Mouse (Mus musculus): ENCODE data around the gene Mbnl2. TPM values are rescaled to one million over a fixed set of nuclear protein-coding genes. Genes with fewer than 3 reads are reported as not detected.
A peak's percentile ranks its signal among the peaks of the same experiment; 100 is the strongest.

Gene Mbnl2
- polyA plus RNA-seq, 1 experiment from 2014 or later, result 62.1 TPM

GRCm38 (mm10) chr14:120309691-120310090 is 34.2 kb downstream of the Mbnl2 start:
- H3K9ac ChIP-seq (ENCODE audit: low read length), result no peak overlapping the region
- H3K36me3 ChIP-seq (ENCODE audit: control insufficient read depth, insufficient read depth, low read length), result no peaks in the 10 kb centered on the region
- no peaks in the 10 kb centered on the region for H3K27me3 ChIP-seq (ENCODE audit: control insufficient read depth, insufficient read depth, low read length)
- no peak overlapping the region for H3K4me2 ChIP-seq (ENCODE audit: low read depth, severe bottlenecking)
- DNase-seq (ENCODE audit: low spot score) (no peak), ATAC-seq (ENCODE audit: insufficient number of reproducible peaks, low FRiP score, low TSS enrichment, low read depth) (no peak)
- peaks cover 13% of the 10 kb centered on the region; the same call in 1 of the 2 replicates for H3K4me1 ChIP-seq (ENCODE audit: control insufficient read depth, insufficient read depth, low read length)
- WGBS, result 86% methylated on average over 6 of the region's 6 CpGs
- no peak overlapping the region for H3K4me3 ChIP-seq (ENCODE audit: low read depth, low read length)
- no peak overlapping the region for H3K27ac ChIP-seq (replicated peaks; ENCODE audit: low read depth, low read length)
- H3K9me3 ChIP-seq (ENCODE audit: control insufficient read depth, low read length), result no peaks in the 10 kb centered on the region

- H3K9me3 ChIP-seq (ENCODE audit: control insufficient read depth, low read length), result no peaks in the 10 kb centered on the region
- no peaks in the 10 kb centered on the region for H3K36me3 ChIP-seq (ENCODE audit: control insufficient read depth, insufficient read depth, low read length)
- no peak overlapping the region for H3K4me3 ChIP-seq (ENCODE audit: low read depth, low read length)
- no peak for DNase-seq (ENCODE audit: low spot score)
- H3K4me1 ChIP-seq (ENCODE audit: control insufficient read depth, insufficient read depth, low read length), result peaks cover 13% of the 10 kb centered on the region; the same call in 1 of the 2 replicates
- H3K27me3 ChIP-seq (ENCODE audit: control insufficient read depth, insufficient read depth, low read length), result no peaks in the 10 kb centered on the region
- H3K27ac ChIP-seq (replicated peaks; ENCODE audit: low read depth, low read length), result no peak overlapping the region
- ATAC-seq (ENCODE audit: insufficient number of reproducible peaks, low FRiP score, low TSS enrichment, low read depth), result no peak
- no peak overlapping the region for H3K9ac ChIP-seq (ENCODE audit: low read length)
- 81% methylated on average over 12 of the region's 12 CpGs for WGBS
- no peak overlapping the region for H3K4me2 ChIP-seq (ENCODE audit: low read depth, severe bottlenecking)
These were observed 36.0 kb downstream of the Mbnl2 start for GRCm38 (mm10) chr14:120311330-120312097.

- peaks cover 13% of the 10 kb centered on the region; the same call in 1 of the 2 replicates for H3K4me1 ChIP-seq (ENCODE audit: control insufficient read depth, insufficient read depth, low read length)
- ATAC-seq (ENCODE audit: insufficient number of reproducible peaks, low FRiP score, low TSS enrichment, low read depth), result peak; percentile 75; the same call in 1 of the 2 replicates
- DNase-seq (ENCODE audit: low spot score), result peak; percentile 56
- no peaks in the 10 kb centered on the region for H3K36me3 ChIP-seq (ENCODE audit: control insufficient read depth, insufficient read depth, low read length)
- no peak overlapping the region for H3K4me2 ChIP-seq (ENCODE audit: low read depth, severe bottlenecking)
- H3K27me3 ChIP-seq (ENCODE audit: control insufficient read depth, insufficient read depth, low read length), result no peaks in the 10 kb centered on the region
- no peak overlapping the region for H3K9ac ChIP-seq (ENCODE audit: low read length)
- no peak overlapping the region for H3K27ac ChIP-seq (replicated peaks; ENCODE audit: low read depth, low read length)
- no peak overlapping the region for H3K4me3 ChIP-seq (ENCODE audit: low read depth, low read length)
- H3K9me3 ChIP-seq (ENCODE audit: control insufficient read depth, low read length), result no peaks in the 10 kb centered on the region
- 68% methylated on average over 12 of the region's 12 CpGs for WGBS
These were observed 37.4 kb downstream of the Mbnl2 start for GRCm38 (mm10) chr14:120312661-120313406.

- Histone ChIP-seq H3K4me3 (ENCODE audit: low read depth, low read length) (no peak overlapping the region), H3K4me2 (ENCODE audit: low read depth, severe bottlenecking) (no peak overlapping the region), H3K27ac (replicated peaks; ENCODE audit: low read depth, low read length) (no peak overlapping the region), H3K36me3 (ENCODE audit: control insufficient read depth, insufficient read depth, low read length) (no peaks in the 10 kb centered on the region), H3K9me3 (ENCODE audit: control insufficient read depth, low read length) (no peaks in the 10 kb centered on the region), H3K4me1 (ENCODE audit: control insufficient read depth, insufficient read depth, low read length) (peaks cover 13% of the 10 kb centered on the region; the same call in 1 of the 2 replicates), H3K9ac (ENCODE audit: low read length) (no peak overlapping the region), H3K27me3 (ENCODE audit: control insufficient read depth, insufficient read depth, low read length) (no peaks in the 10 kb centered on the region)
- ATAC-seq (ENCODE audit: insufficient number of reproducible peaks, low FRiP score, low TSS enrichment, low read depth) (no peak), DNase-seq (ENCODE audit: low spot score) (no peak)
- 87% methylated on average over 8 of the region's 8 CpGs for WGBS
These were observed 38.0 kb downstream of the Mbnl2 start for GRCm38 (mm10) chr14:120313466-120313865.

- Histone ChIP-seq H3K36me3 (ENCODE audit: control insufficient read depth, insufficient read depth, low read length) (no peaks in the 10 kb centered on the region), H3K27ac (replicated peaks; ENCODE audit: low read depth, low read length) (no peak overlapping the region), H3K27me3 (ENCODE audit: control insufficient read depth, insufficient read depth, low read length) (no peaks in the 10 kb centered on the region), H3K4me2 (ENCODE audit: low read depth, severe bottlenecking) (no peak overlapping the region), H3K4me1 (ENCODE audit: control insufficient read depth, insufficient read depth, low read length) (peaks cover 7% of the 10 kb centered on the region; the same call in 1 of the 2 replicates), H3K9me3 (ENCODE audit: control insufficient read depth, low read length) (no peaks in the 10 kb centered on the region), H3K4me3 (ENCODE audit: low read depth, low read length) (no peak overlapping the region), H3K9ac (ENCODE audit: low read length) (no peak overlapping the region)
- DNase-seq (ENCODE audit: low spot score) (no peak), ATAC-seq (ENCODE audit: insufficient number of reproducible peaks, low FRiP score, low TSS enrichment, low read depth) (no peak)
- WGBS, result 90% methylated on average over 5 of the region's 5 CpGs
These were observed 40.3 kb downstream of the Mbnl2 start for GRCm38 (mm10) chr14:120315721-120316120.

- no peaks in the 10 kb centered on the region for H3K36me3 ChIP-seq (ENCODE audit: control insufficient read depth, insufficient read depth, low read length)
- H3K27me3 ChIP-seq (ENCODE audit: control insufficient read depth, insufficient read depth, low read length), result no peaks in the 10 kb centered on the region
- H3K27ac ChIP-seq (replicated peaks; ENCODE audit: low read depth, low read length), result no peak overlapping the region
- no peaks in the 10 kb centered on the region for H3K4me1 ChIP-seq (ENCODE audit: control insufficient read depth, insufficient read depth, low read length)
- DNase-seq (ENCODE audit: low spot score), result no peak
- H3K4me2 ChIP-seq (ENCODE audit: low read depth, severe bottlenecking), result no peak overlapping the region
- H3K9me3 ChIP-seq (ENCODE audit: control insufficient read depth, low read length), result no peaks in the 10 kb centered on the region
- WGBS, result 16% methylated on average over 6 of the region's 6 CpGs
- no peak overlapping the region for H3K4me3 ChIP-seq (ENCODE audit: low read depth, low read length)
- no peak for ATAC-seq (ENCODE audit: insufficient number of reproducible peaks, low FRiP score, low TSS enrichment, low read depth)
- H3K9ac ChIP-seq (ENCODE audit: low read length), result no peak overlapping the region
These were observed 43.0 kb downstream of the Mbnl2 start for GRCm38 (mm10) chr14:120318326-120318935.

GRCm38 (mm10) chr14:120318974-120319731 is 43.7 kb downstream of the Mbnl2 start:
- WGBS, result 60% methylated on average over 9 of the region's 9 CpGs
- H3K9ac ChIP-seq (ENCODE audit: low read length), result no peak overlapping the region
- no peak overlapping the region for H3K4me2 ChIP-seq (ENCODE audit: low read depth, severe bottlenecking)
- DNase-seq (ENCODE audit: low spot score), result no peak
- no peaks in the 10 kb centered on the region for H3K27me3 ChIP-seq (ENCODE audit: control insufficient read depth, insufficient read depth, low read length)
- H3K27ac ChIP-seq (replicated peaks; ENCODE audit: low read depth, low read length), result no peak overlapping the region
- no peaks in the 10 kb centered on the region for H3K36me3 ChIP-seq (ENCODE audit: control insufficient read depth, insufficient read depth, low read length)
- no peaks in the 10 kb centered on the region for H3K4me1 ChIP-seq (ENCODE audit: control insufficient read depth, insufficient read depth, low read length)
- H3K9me3 ChIP-seq (ENCODE audit: control insufficient read depth, low read length), result no peaks in the 10 kb centered on the region
- no peak overlapping the region for H3K4me3 ChIP-seq (ENCODE audit: low read depth, low read length)
- ATAC-seq (ENCODE audit: insufficient number of reproducible peaks, low FRiP score, low TSS enrichment, low read depth), result no peak

- no peak for ATAC-seq (ENCODE audit: insufficient number of reproducible peaks, low FRiP score, low TSS enrichment, low read depth)
- Histone ChIP-seq H3K9ac (ENCODE audit: low read length) (no peak overlapping the region), H3K36me3 (ENCODE audit: control insufficient read depth, insufficient read depth, low read length) (no peaks in the 10 kb centered on the region), H3K4me1 (ENCODE audit: control insufficient read depth, insufficient read depth, low read length) (no peaks in the 10 kb centered on the region), H3K4me3 (ENCODE audit: low read depth, low read length) (no peak overlapping the region), H3K9me3 (ENCODE audit: control insufficient read depth, low read length) (no peaks in the 10 kb centered on the region), H3K27me3 (ENCODE audit: control insufficient read depth, insufficient read depth, low read length) (no peaks in the 10 kb centered on the region), H3K4me2 (ENCODE audit: low read depth, severe bottlenecking) (no peak overlapping the region), H3K27ac (replicated peaks; ENCODE audit: low read depth, low read length) (no peak overlapping the region)
- DNase-seq (ENCODE audit: low spot score), result no peak
- WGBS, result 88% methylated on average over 8 of the region's 8 CpGs
These were observed 46.6 kb downstream of the Mbnl2 start for GRCm38 (mm10) chr14:120322041-120322440.

Data from limb, embryonic 11.5 days (tissue).